Mouse (Mus musculus): Measurements from ENCODE around the gene Celf1. TPM values are rescaled to one million over a fixed set of nuclear protein-coding genes. Genes with fewer than 3 reads are reported as not detected.
"Not testable (repeated sequence)": the region's sequence is repeated elsewhere in the genome, so short reads cannot be mapped to it uniquely, and the experiment has no call there.

The Celf1 gene
- polyA plus RNA-seq, 1 experiment from 2014 or later: 73.1 TPM

DNA sequence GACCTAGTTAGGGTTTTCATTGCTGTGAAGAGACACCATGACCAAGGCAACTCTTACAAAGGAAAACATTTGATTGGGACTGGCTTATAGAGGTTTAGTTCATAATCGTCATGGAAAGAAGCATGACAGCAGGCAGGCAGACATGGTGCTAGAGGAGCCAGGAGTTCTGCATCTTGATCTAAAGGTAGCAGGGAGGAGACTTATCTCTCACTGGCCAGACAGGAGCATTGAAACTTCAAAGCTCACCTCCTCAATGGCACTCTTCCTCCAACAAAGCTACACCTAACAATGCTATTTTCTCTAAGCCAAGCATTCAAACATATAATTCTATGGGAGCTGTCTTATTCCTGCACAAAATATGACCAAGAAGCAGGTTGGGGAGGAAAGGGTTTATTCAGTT, 86.3 kb downstream of the Celf1 start:
- Histone ChIP-seq H3K27me3 (replicated peaks; ENCODE audit: control insufficient read depth, insufficient read depth, low read length) (no peaks in the 10 kb centered on the region), H3K9me3 (ENCODE audit: control insufficient read depth, low read length) (no peaks in the 10 kb centered on the region), H3K4me3 (ENCODE audit: low read length) (no peak overlapping the region), H3K36me3 (ENCODE audit: control insufficient read depth, insufficient read depth, low read length) (no peaks in the 10 kb centered on the region), H3K27ac (ENCODE audit: low read length) (no peak overlapping the region), H3K4me1 (ENCODE audit: control insufficient read depth, insufficient read depth, low read length) (no peaks in the 10 kb centered on the region), H3K9ac (ENCODE audit: low read depth, low read length) (no peak overlapping the region), H3K4me2 (ENCODE audit: low read depth, low read length) (no peak overlapping the region)
- 82% methylated on average over 1 of the region's 1 CpGs for WGBS
- no peak for ATAC-seq

DNA sequence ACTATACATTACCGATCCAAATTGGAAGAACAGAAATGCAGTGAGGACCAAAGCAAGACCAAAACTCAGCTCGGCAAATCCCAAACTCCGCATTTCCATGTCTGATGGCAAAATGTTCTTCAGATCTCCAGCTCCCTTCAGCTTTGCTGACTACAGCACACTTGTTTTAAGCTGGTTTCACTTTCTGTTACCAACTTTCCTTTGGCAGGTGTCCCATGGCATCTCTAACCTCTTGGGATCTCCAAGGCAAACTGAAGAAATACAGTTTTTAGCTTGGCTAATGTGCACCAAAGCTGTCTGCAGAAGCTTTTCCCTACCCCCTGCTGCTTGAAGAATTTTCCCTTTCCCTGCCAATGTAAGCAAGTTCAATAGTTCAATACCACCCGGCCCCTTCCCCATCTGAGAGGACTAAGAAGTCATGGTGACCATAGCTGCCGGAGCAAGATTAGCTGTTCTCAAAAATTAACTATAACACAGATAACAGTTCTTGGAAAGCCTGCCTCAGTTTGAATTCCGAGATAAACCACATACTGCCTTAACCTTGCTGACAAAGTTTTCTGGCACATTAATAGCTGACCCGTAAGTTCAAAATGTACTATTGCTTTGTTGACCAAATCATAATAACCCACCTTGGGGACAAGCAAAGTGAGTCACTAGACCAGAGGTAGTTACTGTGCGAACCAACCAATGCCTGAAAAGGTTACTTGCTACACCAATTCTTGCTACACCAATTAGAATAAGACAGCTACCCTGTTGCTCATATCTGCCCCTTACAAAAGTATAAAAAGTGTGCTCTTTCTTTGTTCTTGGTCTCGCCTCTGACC, 87.4 kb downstream of the Celf1 start:
- WGBS: 83% methylated on average over 9 of the region's 9 CpGs
- no peak for ATAC-seq
- no peak overlapping the region for H3K27ac ChIP-seq (ENCODE audit: low read length)

DNA sequence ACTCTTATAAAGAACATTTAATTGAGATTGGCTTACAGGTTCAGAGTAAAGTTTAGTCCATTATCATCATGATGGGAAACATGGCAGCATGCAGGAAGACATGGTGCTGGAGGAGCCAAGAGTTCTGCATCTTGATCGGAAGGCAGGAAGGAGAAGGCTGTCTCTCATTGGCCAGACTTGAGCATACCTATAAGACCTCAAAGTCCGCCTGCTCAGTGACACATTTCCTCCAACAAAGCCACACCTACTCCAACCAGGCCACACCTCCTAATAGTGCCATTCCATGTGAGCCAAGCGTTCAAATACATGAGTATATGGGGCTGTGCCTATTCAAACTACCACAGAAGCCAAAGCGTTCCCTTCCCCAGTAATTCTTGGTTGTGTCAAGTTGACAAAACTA, 91.0 kb downstream of the Celf1 start:
- Histone ChIP-seq H3K4me2 (ENCODE audit: low read depth, low read length) (no peak overlapping the region), H3K27me3 (replicated peaks; ENCODE audit: control insufficient read depth, insufficient read depth, low read length) (no peaks in the 10 kb centered on the region), H3K4me3 (ENCODE audit: low read length) (no peak overlapping the region), H3K9ac (ENCODE audit: low read depth, low read length) (no peak overlapping the region), H3K4me1 (ENCODE audit: control insufficient read depth, insufficient read depth, low read length) (no peaks in the 10 kb centered on the region), H3K9me3 (ENCODE audit: control insufficient read depth, low read length) (no peaks in the 10 kb centered on the region), H3K27ac (ENCODE audit: low read length) (no peak overlapping the region), H3K36me3 (ENCODE audit: control insufficient read depth, insufficient read depth, low read length) (no peaks in the 10 kb centered on the region)
- 80% methylated on average over 4 of the region's 4 CpGs for WGBS
- no peak for ATAC-seq

More for the DNA sequence above, 87.4 kb downstream of the Celf1 start:
- H3K9me3 ChIP-seq (ENCODE audit: control insufficient read depth, low read length): no peaks in the 10 kb centered on the region
- no peaks in the 10 kb centered on the region for H3K36me3 ChIP-seq (ENCODE audit: control insufficient read depth, insufficient read depth, low read length)
- H3K4me3 ChIP-seq (ENCODE audit: low read length): no peak overlapping the region
- no peaks in the 10 kb centered on the region for H3K4me1 ChIP-seq (ENCODE audit: control insufficient read depth, insufficient read depth, low read length)
- H3K4me2 ChIP-seq (ENCODE audit: low read depth, low read length): no peak overlapping the region
- no peak overlapping the region for H3K9ac ChIP-seq (ENCODE audit: low read depth, low read length)
- no peaks in the 10 kb centered on the region for H3K27me3 ChIP-seq (replicated peaks; ENCODE audit: control insufficient read depth, insufficient read depth, low read length)

DNA sequence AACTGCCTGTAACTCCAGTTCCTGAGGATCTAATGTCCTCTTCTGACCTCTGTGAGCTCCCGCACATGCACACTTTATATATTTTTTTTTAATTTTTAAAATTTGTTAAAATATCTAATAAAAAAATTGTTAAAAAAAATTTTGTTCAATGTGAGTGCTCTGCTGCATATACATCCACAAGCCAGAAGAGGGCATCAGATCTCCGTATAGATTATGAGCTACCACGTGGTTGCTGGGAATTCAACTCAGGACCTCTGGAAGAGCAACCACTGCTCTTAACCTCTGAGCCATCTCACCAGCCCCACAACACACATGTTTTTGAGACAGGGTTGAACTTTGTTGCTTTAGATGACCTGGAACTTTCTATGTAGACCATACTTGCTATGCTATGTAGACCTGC, 92.8 kb downstream of the Celf1 start:
- 25% methylated on average over 3 of the region's 3 CpGs for WGBS
- ATAC-seq: no peak
- Histone ChIP-seq H3K27ac (ENCODE audit: low read length) (no peak overlapping the region), H3K9me3 (ENCODE audit: control insufficient read depth, low read length) (no peaks in the 10 kb centered on the region), H3K4me1 (ENCODE audit: control insufficient read depth, insufficient read depth, low read length) (no peaks in the 10 kb centered on the region), H3K36me3 (ENCODE audit: control insufficient read depth, insufficient read depth, low read length) (no peaks in the 10 kb centered on the region), H3K27me3 (replicated peaks; ENCODE audit: control insufficient read depth, insufficient read depth, low read length) (no peaks in the 10 kb centered on the region), H3K9ac (ENCODE audit: low read depth, low read length) (no peak overlapping the region), H3K4me3 (ENCODE audit: low read length) (no peak overlapping the region), H3K4me2 (ENCODE audit: low read depth, low read length) (no peak overlapping the region)

DNA sequence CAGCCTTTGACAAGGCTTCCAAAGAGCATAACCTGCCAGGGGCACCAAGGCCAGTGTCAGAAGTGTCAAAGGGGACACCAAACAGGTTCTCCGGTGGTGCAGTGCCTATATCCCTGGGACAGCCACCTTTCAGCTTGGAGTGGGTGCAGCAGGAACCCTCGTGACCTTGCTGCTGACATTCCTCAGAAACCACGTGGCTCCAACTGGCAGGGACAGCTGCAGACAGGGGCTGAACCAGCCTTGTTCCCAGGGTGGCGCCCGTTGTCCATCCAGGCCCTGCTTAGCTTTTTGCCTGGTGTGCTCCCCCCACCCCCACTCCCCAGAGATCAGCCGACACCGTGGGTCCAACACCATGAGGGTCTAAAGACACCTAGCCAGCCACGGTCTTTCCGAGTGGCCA, 95.2 kb downstream of the Celf1 start, which contains the start of gene Rapsn:
Gene Rapsn, plus strand, starts transcription at position 236 of the 400 bp plus-strand sequence.
- no peaks in the 10 kb centered on the region for H3K4me1 ChIP-seq (ENCODE audit: control insufficient read depth, insufficient read depth, low read length)
- no peak within 1 kb of the TSS for H3K27ac ChIP-seq (ENCODE audit: low read length)
- H3K9me3 ChIP-seq (ENCODE audit: control insufficient read depth, low read length): no peaks in the 10 kb centered on the region
- ATAC-seq: peak; percentile 59
- no peak within 1 kb of the TSS for H3K4me2 ChIP-seq (ENCODE audit: low read depth, low read length)
- H3K36me3 ChIP-seq (ENCODE audit: control insufficient read depth, insufficient read depth, low read length): no peaks in the 10 kb centered on the region
- no peak within 1 kb of the TSS for H3K4me3 ChIP-seq (ENCODE audit: low read length)
- 50% methylated on average over 9 of the region's 9 CpGs for WGBS
- no peak within 1 kb of the TSS; the same call in 1 of the 2 replicates for H3K9ac ChIP-seq (ENCODE audit: low read depth, low read length)
- no peaks in the 10 kb centered on the region for H3K27me3 ChIP-seq (replicated peaks; ENCODE audit: control insufficient read depth, insufficient read depth, low read length)

DNA sequence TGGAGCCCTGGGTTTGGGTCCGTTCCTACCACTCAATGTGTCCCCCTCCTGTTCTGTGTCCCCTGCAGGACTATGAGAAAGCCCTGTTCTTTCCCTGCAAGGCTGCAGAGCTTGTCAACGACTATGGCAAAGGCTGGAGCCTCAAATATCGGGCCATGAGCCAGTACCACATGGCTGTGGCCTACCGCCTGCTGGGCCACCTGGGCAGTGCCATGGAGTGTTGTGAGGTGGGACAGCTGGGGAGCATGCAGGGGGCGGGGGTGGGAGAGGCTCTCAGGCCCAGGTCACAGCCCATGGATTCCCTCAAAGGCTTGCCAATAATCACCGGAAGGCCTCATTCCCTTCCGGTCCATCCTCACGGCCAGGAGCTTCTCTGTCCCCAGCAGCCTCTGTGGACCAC, 101.6 kb downstream of the Celf1 start:
- H3K36me3 ChIP-seq (ENCODE audit: control insufficient read depth, insufficient read depth, low read length): no peaks in the 10 kb centered on the region
- H3K4me3 ChIP-seq (ENCODE audit: low read length): no peak overlapping the region
- H3K27me3 ChIP-seq (replicated peaks; ENCODE audit: control insufficient read depth, insufficient read depth, low read length): no peaks in the 10 kb centered on the region
- H3K9ac ChIP-seq (ENCODE audit: low read depth, low read length): no peak overlapping the region
- H3K27ac ChIP-seq (ENCODE audit: low read length): no peak overlapping the region
- no peaks in the 10 kb centered on the region for H3K4me1 ChIP-seq (ENCODE audit: control insufficient read depth, insufficient read depth, low read length)
- no peak for ATAC-seq
- no peaks in the 10 kb centered on the region for H3K9me3 ChIP-seq (ENCODE audit: control insufficient read depth, low read length)
- WGBS: 80% methylated on average over 8 of the region's 8 CpGs
- no peak overlapping the region for H3K4me2 ChIP-seq (ENCODE audit: low read depth, low read length)

DNA sequence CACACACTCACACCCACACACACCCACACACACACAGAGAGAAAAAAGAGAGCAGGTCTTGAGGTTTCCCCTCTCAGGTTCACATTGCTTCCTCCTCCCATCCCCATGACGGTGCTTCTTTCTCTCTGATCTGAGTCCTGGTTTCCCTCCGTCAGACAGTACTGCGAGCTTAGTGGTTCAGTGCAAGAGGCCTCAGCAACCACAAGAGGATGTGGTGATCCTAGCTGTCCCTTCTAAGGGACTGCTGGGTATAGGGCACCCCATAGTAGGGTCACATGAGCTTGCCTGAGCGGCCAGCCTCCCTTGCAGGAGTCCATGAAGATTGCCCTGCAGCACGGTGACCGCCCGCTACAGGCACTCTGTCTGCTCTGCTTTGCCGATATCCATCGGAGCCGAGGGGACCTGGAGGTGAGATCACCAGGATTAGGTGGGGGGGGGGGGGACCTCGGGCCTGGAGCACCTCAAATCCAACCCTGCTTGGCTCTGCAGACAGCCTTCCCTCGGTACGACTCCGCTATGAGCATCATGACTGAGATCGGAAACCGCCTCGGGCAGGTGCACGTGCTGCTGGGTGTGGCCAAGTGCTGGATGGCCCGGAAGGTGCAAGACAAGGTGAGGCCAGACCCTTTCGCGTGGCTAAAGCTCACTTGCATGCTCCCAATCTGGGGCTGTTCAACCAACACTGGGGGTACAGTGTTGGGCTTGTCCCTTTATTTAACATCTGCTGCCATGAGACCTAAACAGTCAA, 102.6 kb downstream of the Celf1 start:
- Histone ChIP-seq H3K4me1 (ENCODE audit: control insufficient read depth, insufficient read depth, low read length) (no peaks in the 10 kb centered on the region), H3K4me3 (ENCODE audit: low read length) (no peak overlapping the region), H3K9ac (ENCODE audit: low read depth, low read length) (no peak overlapping the region), H3K27ac (ENCODE audit: low read length) (no peak overlapping the region), H3K27me3 (replicated peaks; ENCODE audit: control insufficient read depth, insufficient read depth, low read length) (no peaks in the 10 kb centered on the region), H3K4me2 (ENCODE audit: low read depth, low read length) (no peak overlapping the region), H3K36me3 (ENCODE audit: control insufficient read depth, insufficient read depth, low read length) (no peaks in the 10 kb centered on the region), H3K9me3 (ENCODE audit: control insufficient read depth, low read length) (no peaks in the 10 kb centered on the region)
- WGBS: 63% methylated on average over 21 of the region's 21 CpGs
- ATAC-seq: no peak

DNA sequence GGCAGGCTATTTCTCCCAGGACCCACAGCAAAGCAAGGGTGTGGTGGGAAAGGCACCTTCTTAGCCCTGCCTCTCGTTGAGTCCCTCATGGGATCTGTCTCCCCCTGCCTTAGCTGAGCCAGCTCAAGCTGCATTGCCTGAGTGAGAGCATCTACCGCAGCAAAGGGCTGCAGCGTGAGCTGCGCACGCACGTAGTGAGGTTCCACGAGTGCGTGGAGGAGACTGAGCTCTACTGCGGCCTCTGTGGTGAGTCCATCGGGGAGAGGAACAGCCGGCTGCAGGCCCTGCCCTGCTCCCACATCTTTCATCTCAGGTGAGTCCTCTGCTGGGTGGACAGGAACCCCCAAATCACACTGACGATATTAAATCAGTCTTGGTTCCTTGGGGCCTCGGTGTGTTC, 104.5 kb downstream of the Celf1 start:
- no peak for ATAC-seq
- H3K36me3 ChIP-seq (ENCODE audit: control insufficient read depth, insufficient read depth, low read length): no peaks in the 10 kb centered on the region
- H3K9me3 ChIP-seq (ENCODE audit: control insufficient read depth, low read length): no peaks in the 10 kb centered on the region
- no peak overlapping the region for H3K27ac ChIP-seq (ENCODE audit: low read length)
- no peaks in the 10 kb centered on the region for H3K27me3 ChIP-seq (replicated peaks; ENCODE audit: control insufficient read depth, insufficient read depth, low read length)
- no peak overlapping the region for H3K9ac ChIP-seq (ENCODE audit: low read depth, low read length)
- no peak overlapping the region for H3K4me2 ChIP-seq (ENCODE audit: low read depth, low read length)
- WGBS: 78% methylated on average over 13 of the region's 13 CpGs
- H3K4me1 ChIP-seq (ENCODE audit: control insufficient read depth, insufficient read depth, low read length): no peaks in the 10 kb centered on the region
- H3K4me3 ChIP-seq (ENCODE audit: low read length): no peak overlapping the region

DNA sequence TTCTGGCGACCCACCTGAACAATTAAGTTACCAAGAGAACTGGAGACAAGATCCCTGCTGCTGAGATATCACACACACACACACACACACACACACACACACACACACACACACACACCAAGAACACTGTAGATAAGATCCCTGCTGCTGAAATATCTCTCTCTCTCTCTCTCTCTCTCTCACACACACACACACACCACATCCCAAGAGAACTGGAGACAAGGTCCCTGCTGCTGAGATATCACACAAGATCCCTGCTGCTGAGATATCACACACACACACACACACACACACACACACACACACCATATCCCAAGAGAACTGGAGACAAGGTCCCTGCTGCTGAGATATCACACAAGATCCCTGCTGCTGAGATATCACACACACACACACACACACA, 105.6 kb downstream of the Celf1 start:
- H3K4me3 ChIP-seq (ENCODE audit: low read length); H3K4me1 ChIP-seq (ENCODE audit: control insufficient read depth, insufficient read depth, low read length); H3K27ac ChIP-seq (ENCODE audit: low read length); H3K27me3 ChIP-seq (replicated peaks; ENCODE audit: control insufficient read depth, insufficient read depth, low read length); H3K4me2 ChIP-seq (ENCODE audit: low read depth, low read length); H3K36me3 ChIP-seq (ENCODE audit: control insufficient read depth, insufficient read depth, low read length); ATAC-seq; H3K9ac ChIP-seq (ENCODE audit: low read depth, low read length); H3K9me3 ChIP-seq (ENCODE audit: control insufficient read depth, low read length): not testable (repeated sequence)
- 68% methylated on average over 1 of the region's 1 CpGs for WGBS

Data from intestine, embryonic 16.5 days (tissue).